Mouse (Mus musculus): ENCODE data around the gene Neurod6. TPM values are rescaled to one million over a fixed set of nuclear protein-coding genes. Genes with fewer than 3 reads are reported as not detected.

Neurod6 gene
- polyA plus RNA-seq, 1 experiment from 2014 or later: not detected

- TF ChIP-seq CTCF (IDR thresholded peaks at IDR 0.05; ENCODE audit: low read depth): no peak
- Histone ChIP-seq H3K9me3 (replicated peaks; ENCODE audit: low read length) (no peaks in the 10 kb centered on the region), H3K4me2 (ENCODE audit: low read length) (no peak overlapping the region), H3K4me3 (replicated peaks; ENCODE audit: low read depth, low read length) (no peak overlapping the region), H3K36me3 (ENCODE audit: insufficient read depth, low read length) (no peaks in the 10 kb centered on the region), H3K27ac (no peak overlapping the region), H3K9ac (ENCODE audit: low read depth, low read length) (no peak overlapping the region), H3K27me3 (ENCODE audit: insufficient read depth, low read length) (no peaks in the 10 kb centered on the region), H3K4me1 (replicated peaks; ENCODE audit: insufficient read depth, low read length) (no peaks in the 10 kb centered on the region)
- WGBS: 20% methylated on average over 3 of the region's 3 CpGs
- ATAC-seq (replicated peaks; ENCODE audit: low FRiP score, low read depth): no peak
- peak; percentile 14 for DNase-seq (ENCODE audit: low spot score)
Measured at GRCm38 (mm10) chr6:55648886-55649285, 32.2 kb downstream of the Neurod6 start.

- H3K4me2 ChIP-seq (ENCODE audit: low read length): no peak overlapping the region
- H3K4me3 ChIP-seq (replicated peaks; ENCODE audit: low read depth, low read length): no peak overlapping the region
- ATAC-seq (replicated peaks; ENCODE audit: low FRiP score, low read depth) (no peak), DNase-seq (ENCODE audit: low spot score) (no peak)
- no peaks in the 10 kb centered on the region for H3K27me3 ChIP-seq (ENCODE audit: insufficient read depth, low read length)
- no peak overlapping the region for H3K9ac ChIP-seq (ENCODE audit: low read depth, low read length)
- H3K9me3 ChIP-seq (replicated peaks; ENCODE audit: low read length): no peaks in the 10 kb centered on the region
- WGBS: 67% methylated on average over 8 of the region's 8 CpGs
- H3K4me1 ChIP-seq (replicated peaks; ENCODE audit: insufficient read depth, low read length): no peaks in the 10 kb centered on the region
- H3K36me3 ChIP-seq (ENCODE audit: insufficient read depth, low read length): no peaks in the 10 kb centered on the region
- no peak for TF ChIP-seq CTCF (IDR thresholded peaks at IDR 0.05; ENCODE audit: low read depth)
- H3K27ac ChIP-seq: no peak overlapping the region
Measured at GRCm38 (mm10) chr6:55647771-55648280, 33.2 kb downstream of the Neurod6 start.

GRCm38 (mm10) chr6:55646824-55647560 is 34.1 kb downstream of the Neurod6 start:
- 41% methylated on average over 9 of the region's 9 CpGs for WGBS
- Histone ChIP-seq H3K27me3 (ENCODE audit: insufficient read depth, low read length) (no peaks in the 10 kb centered on the region), H3K9ac (ENCODE audit: low read depth, low read length) (no peak overlapping the region), H3K4me3 (replicated peaks; ENCODE audit: low read depth, low read length) (no peak overlapping the region), H3K36me3 (ENCODE audit: insufficient read depth, low read length) (no peaks in the 10 kb centered on the region), H3K9me3 (replicated peaks; ENCODE audit: low read length) (no peaks in the 10 kb centered on the region), H3K4me2 (ENCODE audit: low read length) (no peak overlapping the region), H3K4me1 (replicated peaks; ENCODE audit: insufficient read depth, low read length) (no peaks in the 10 kb centered on the region), H3K27ac (no peak overlapping the region)
- DNase-seq (ENCODE audit: low spot score) (no peak), ATAC-seq (replicated peaks; ENCODE audit: low FRiP score, low read depth) (no peak)
- no peak for TF ChIP-seq CTCF (IDR thresholded peaks at IDR 0.05; ENCODE audit: low read depth)

GRCm38 (mm10) chr6:55646111-55646823 is 34.8 kb downstream of the Neurod6 start:
- no peaks in the 10 kb centered on the region for H3K9me3 ChIP-seq (replicated peaks; ENCODE audit: low read length)
- H3K4me2 ChIP-seq (ENCODE audit: low read length): no peak overlapping the region
- no peaks in the 10 kb centered on the region for H3K4me1 ChIP-seq (replicated peaks; ENCODE audit: insufficient read depth, low read length)
- DNase-seq (ENCODE audit: low spot score): no peak
- no peaks in the 10 kb centered on the region for H3K27me3 ChIP-seq (ENCODE audit: insufficient read depth, low read length)
- no peak for TF ChIP-seq CTCF (IDR thresholded peaks at IDR 0.05; ENCODE audit: low read depth)
- no peak overlapping the region for H3K4me3 ChIP-seq (replicated peaks; ENCODE audit: low read depth, low read length)
- no peak for ATAC-seq (replicated peaks; ENCODE audit: low FRiP score, low read depth)
- H3K36me3 ChIP-seq (ENCODE audit: insufficient read depth, low read length): no peaks in the 10 kb centered on the region
- no peak overlapping the region for H3K27ac ChIP-seq
- 69% methylated on average over 14 of the region's 14 CpGs for WGBS
- H3K9ac ChIP-seq (ENCODE audit: low read depth, low read length): no peak overlapping the region

- DNase-seq (ENCODE audit: low spot score) (no peak), ATAC-seq (replicated peaks; ENCODE audit: low FRiP score, low read depth) (no peak)
- Histone ChIP-seq H3K4me2 (ENCODE audit: low read length) (no peak overlapping the region), H3K27me3 (ENCODE audit: insufficient read depth, low read length) (no peaks in the 10 kb centered on the region), H3K36me3 (ENCODE audit: insufficient read depth, low read length) (no peaks in the 10 kb centered on the region), H3K27ac (no peak overlapping the region), H3K9me3 (replicated peaks; ENCODE audit: low read length) (no peaks in the 10 kb centered on the region), H3K4me3 (replicated peaks; ENCODE audit: low read depth, low read length) (no peak overlapping the region), H3K9ac (ENCODE audit: low read depth, low read length) (no peak overlapping the region), H3K4me1 (replicated peaks; ENCODE audit: insufficient read depth, low read length) (no peaks in the 10 kb centered on the region)
- WGBS: 63% methylated on average over 1 of the region's 1 CpGs
- TF ChIP-seq CTCF (IDR thresholded peaks at IDR 0.05; ENCODE audit: low read depth): no peak
Measured at GRCm38 (mm10) chr6:55634662-55635061, 46.4 kb downstream of the Neurod6 start.

Other genes with a start within 250 kb of the Neurod6 start
- gene Adcyap1r1, start 229.3 kb downstream of the Neurod6 start, polyA plus RNA-seq (2015; fragmentation: Nextera tagmentation; extraction: Ambion mirVana): 1.2 TPM in 2 replicates
- gene Itprid1, start 155.6 kb upstream of the Neurod6 start, polyA plus RNA-seq (2015; fragmentation: Nextera tagmentation; extraction: Ambion mirVana): 0.09 and 0.17 TPM in 2 replicates